Mouse (Mus musculus) cerebellum, postnatal 14 days (tissue): ENCODE results near the gene Zfhx3.
"Not testable (repeated sequence)": the region's sequence is repeated elsewhere in the genome, so short reads cannot be mapped to it uniquely, and the experiment has no call there.

Experiments
- DNase-seq, 2 experiments: peaks; one replicate each; pipeline ENCODE4 v3.0.0; 2021; ENCODE audit warnings: mixed read lengths in 2 of 2

The Zfhx3 gene

DNA sequence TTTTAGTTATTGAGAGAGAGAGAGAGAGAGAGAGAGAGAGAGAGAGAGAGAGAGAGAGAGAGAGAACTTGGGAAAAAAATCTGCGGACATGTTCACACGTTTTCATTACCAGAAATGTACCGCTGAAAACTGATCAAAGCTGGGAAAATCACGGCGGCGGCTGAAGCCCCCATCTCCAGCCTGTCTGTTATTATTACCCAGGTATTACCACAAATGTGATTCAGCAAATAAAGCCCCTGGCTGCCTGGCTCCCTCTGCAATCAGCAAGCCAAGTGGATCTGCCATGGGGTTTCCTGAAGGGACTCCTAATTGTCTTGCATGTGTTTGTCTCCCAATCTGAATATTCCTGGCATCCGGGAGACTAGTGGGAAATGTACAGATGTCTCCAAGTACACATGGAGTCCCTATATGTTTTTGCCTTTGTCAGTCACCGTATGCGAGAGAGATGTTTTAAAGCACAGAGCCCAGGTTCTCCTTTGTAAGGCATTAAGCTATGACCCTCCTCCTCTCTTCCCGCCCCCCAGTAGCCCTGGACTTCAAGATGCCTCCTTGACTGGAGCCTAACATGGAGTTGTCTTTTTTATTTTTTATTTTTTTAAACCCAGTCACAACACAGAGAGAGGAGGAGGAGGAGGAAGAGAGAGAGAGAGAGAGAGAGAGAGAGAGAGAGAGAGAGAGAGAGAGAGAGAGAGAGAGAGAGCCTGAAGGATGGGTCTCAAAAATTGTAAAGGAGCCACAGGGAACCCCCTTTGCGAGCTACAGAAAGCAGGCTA is at the start of gene Zfhx3:
TSS of gene Zfhx3 (plus strand) at position 723 of the 773 bp plus-strand sequence.
- DNase-seq, result no peak

DNA sequence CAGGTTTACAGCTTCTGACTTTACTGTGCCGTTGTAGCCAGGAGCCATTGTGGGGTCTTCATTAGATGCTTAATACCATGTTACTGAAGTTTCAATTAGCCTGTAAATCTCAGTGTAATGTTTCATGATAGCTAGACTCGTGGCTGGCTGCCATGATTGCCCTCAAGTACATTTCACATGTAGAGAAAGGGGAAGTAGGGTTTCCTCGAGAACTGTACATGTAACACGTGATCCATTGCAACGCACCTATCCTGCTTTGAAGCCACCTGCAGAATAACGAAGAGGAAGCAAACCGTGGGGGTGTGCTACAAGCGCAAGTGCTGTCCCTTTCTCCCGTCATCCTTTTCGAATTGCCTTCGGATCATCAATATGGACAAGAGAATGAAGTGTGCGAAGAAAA is 23.5 kb upstream of the Zfhx3 start:
- DNase-seq, result no peak

DNA sequence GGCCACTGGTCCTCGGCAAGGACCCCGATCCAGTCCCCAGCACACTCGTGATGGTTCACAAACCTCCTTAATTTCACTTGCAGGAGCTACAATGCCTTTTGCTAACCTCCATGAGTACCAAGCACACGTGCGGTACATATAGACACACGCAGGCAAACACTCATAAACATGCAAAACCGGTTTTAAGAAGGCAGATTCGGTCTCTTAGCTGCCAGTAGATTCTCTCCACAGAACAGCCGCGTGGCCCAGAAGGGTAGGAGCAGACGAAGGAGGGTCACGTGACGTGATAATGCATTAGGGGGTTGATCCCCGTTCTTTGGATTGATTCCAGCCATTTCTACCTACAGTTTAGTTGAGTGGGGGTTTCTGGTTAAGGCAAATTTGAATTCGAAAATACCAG is 16.3 kb upstream of the Zfhx3 start:
- no peak for DNase-seq

DNA sequence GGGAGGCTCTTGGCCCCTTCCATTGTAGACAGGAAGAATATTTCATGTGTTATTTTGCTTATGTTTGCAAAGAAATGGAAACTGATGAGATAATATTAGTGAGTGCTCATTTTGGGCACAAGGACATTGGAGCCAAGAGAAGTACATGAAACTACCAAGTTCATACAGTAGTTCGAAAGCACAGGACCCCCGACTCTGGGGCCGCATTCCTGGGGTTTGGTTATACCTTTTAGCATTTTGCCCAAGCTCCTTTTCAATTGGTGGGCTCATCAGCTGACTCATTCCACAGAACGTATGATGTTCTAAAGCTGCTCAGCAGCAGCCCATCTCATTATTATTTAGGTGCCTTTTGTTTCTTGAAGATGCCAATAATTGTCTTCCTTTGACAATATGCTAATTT is 5.7 kb upstream of the Zfhx3 start:
- no peak for DNase-seq

DNA sequence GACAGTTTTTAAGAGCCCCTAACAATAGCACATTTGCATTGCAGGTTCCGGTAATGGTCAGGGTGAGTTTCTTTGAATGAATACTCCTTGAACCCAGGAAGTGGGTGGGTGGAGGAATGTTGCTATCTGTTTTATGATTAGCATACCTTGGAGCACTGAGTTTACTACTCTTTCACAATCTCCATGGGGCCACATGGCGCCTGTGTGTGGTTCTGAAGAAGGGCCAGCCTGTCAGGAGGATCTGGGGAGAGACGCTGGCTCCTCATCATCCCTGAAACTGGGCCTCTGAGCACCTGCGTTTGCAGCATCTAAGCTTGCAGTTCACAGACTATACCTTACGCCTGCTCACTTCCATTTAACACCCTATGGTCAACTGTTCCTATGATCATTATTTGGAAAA is 4.2 kb upstream of the Zfhx3 start:
- DNase-seq, result not testable (repeated sequence)

DNA sequence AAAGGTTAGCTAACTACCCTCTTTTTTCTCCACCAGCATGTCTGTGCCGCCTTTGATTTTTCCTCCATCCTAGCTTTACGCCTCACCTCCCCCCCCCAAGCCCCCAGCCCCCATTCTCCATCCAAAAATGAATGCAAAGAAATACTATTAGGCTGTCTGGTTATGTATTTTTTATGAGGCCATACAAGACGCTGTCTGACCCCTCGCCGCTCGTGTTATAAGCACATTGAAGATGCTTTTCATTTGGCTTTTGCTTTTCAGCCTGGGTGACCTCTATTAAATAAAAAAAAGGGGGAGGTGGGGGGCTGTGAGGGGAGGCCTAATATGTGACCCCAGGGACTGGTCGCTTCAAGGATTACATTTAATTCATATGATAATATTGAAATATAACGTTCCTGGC is 2.3 kb upstream of the Zfhx3 start:
- no peak for DNase-seq

DNA sequence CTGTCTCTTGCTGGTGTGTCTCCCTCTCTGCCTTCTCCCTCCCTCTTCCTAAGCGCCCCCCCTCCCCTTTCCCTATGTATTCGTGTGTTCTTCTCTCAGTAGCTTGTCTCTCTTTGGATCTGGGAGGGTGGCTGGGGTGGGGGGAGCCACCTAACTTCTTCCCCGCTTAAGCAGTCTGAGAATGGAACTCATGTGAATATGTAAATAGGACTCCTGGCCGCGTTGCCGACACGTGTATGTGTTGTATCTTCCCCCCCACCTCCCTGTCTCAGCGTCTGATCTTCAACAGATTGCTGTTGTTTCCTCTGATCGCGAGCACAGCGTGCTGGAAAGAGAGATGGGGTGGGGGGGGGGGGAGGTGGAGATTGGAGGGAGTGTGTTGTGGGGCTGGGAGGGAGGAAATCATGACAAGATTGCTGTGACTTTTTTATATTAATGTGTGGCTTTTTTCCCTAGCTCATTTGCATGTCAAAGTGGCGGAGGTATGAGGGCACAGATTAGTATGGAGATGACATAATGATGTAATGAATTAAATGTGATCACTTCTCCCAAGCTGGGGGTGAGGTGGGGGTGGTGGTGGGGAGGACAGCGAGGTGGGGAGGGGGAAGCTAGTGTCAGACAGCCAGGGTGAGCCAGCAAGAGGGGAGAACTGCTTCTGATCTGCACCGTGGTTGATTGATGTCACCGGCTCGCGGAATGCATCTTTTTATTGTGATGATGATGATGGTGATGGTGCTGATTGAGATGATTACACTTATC is 487 bp downstream of the Zfhx3 start:
- DNase-seq, result no peak

DNA sequence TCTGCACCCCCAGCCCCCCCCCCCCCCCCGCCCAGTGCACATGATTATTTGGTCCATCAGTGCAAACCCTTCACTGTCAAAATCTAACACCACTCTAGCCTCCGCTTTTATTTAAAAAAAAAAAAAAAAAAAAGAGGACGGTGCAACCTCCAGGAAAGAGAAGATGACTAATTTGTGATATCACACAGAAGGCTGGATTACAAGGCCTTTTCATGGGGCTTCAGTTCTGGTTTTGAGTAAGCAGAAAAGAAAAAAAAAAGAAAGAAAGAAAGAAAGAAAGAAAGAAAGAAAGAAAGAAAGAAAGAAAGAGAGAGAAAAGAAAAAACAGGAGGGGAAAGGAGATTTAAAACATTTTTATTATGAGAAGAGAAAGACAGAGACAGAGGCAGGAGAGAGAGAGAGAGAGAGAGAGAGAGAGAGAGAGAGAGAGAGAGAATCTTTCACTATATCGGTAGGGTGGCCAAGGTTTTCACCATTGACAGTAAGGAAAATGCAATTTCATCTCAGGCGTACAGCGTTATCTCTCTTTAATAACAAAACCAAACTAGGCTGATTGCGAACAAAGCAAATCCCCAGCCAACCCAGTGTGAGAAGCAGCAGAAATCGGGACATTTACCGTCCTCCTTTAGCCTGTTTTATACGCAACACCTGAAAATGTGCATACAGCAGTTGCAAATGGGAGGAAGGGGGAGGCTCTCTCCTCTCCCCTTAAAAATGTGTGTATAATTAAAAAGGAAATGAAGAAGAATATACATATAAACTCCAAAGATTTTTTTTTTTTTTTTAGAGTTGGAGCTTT is 1.3 kb downstream of the Zfhx3 start:
- no peak for DNase-seq

DNA sequence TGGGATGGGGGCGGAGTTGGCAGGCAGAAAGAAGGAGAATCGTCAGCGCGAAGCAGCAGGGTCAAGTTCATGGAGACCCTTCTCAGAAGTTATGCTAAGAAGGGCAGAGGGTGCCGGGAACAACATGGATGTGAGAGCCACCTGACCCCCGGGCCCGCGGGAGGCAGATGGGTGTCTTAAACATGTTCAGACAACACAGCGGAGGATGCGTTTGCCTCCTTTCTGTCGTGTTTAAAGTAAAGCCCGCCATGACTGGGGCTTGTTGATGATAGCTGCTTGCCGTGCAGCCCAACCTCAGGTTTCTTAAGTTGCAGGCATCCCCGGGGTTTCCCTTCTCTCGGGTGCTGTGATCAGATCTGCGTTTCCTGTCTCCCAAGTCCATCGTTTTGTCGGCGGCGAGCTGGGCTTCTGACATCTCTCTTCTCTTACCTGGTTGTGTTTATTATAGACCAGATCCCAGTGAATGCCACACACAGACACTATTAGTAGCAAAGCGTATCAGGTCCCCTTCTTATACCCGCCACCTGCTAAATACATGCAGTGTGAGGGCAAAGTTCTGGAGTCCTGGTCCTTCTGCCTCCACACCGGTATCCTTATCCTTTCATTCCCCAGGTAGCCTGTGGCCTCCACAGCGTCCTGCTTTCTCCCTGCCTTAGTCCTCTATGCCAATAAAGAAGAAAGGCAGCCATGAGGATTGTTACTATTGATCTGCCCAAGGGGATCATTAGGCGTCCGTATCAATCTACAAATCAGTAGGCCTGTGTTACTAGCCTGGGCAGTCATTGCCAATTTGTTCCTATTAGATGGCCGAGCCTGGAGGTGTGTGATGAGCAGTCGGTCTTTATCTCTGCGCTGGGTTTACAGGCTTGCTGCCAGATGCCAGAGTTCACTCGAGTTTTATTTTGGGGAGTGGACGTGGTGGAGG is 2.5 kb downstream of the Zfhx3 start:
- no peak for DNase-seq

DNA sequence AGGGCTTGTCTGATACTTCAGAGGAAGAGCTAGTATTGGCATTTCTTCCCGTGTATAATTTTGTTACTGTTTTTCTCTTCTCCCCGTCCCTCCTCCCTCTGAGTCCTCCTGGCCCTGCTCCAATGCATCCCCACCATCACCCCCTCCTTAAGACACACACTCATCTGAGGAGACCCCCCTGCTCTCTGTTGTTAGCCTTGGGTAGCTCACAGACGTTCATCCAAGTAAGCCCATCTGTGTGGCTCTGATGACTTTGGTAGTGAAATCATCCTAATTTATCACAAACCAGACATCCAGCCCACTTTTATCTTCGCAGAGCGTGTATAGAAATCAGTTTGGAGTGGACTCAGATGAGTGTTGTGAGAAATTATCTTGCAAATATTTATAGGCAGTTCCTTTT is 4.4 kb downstream of the Zfhx3 start:
- no peak for DNase-seq

DNA sequence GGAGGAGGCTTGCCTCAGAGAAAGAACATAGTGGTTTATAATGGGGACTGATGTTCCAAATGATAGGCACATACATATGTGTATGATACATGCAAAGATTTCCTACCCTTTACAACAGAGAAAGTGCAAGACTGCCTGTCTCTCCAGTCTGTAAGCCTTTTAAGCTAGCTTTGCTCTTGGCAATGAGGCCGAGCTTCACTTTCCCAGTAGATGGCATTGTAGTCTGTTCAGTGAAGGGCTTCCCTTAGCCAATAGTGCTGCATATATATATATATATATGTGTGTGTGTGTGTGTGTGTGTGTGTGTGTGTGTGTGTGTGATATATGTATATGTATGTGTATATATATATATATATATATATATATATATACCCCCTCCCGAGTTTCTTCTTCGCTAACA is 13.4 kb downstream of the Zfhx3 start:
- peak; percentile 54 to 58 for DNase-seq

DNA sequence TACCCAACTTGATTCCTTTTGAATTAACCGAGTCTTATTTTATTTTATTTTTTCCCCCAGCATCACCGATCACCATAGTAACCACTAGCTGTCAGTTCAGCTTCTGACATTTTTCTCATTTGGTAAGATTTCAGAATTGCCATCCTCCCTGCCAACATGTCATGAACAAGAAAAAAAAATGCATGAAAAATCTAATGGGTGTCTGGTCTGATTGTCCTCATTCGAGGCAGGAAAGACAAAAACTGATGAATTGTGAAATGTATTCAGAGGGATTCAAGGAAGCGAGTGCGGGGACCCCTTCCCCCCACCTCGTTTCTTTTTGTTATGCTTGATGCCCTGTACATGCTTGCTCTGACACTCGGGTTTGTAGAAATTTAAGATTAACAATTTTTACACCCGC is 15.1 kb downstream of the Zfhx3 start:
- DNase-seq, result no peak

DNA sequence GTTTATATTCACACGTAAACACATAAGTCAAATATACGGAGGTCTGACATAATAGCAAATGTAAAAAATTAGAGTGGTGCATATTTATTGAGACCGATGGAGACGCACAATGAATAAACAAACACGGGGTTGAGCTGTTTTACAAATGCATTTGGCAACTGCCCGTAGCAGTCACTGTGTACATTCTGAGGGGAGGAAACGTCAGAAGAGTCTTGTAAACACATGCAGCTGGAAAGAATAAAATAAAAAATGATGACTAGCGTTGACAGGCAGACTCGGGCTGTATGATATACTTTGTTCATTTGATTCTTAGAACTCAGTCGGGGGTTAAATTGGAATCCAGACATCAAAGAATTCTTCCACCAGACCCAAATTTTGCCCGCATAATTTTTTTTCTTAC is 18.0 kb downstream of the Zfhx3 start:
- DNase-seq, result no peak

DNA sequence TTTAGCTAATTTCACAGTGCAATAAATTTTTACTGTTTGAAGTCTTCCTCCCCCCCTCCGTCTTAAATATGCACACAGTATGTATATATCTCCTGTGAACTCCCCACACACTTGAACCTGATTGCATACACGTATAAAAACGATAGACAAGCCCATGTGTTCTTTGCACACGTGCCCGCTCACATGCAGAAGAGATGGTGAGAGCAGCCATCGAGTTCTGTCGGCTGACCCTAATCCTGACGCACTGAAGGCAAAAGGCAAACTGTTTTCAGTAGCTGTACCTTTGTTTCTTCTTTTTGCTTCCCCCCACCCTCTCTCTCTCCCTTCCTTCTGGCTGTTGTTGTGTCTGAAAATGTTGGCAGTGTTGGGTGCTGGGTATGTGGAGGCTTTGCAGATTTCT is 18.4 kb downstream of the Zfhx3 start:
- no peak for DNase-seq

DNA sequence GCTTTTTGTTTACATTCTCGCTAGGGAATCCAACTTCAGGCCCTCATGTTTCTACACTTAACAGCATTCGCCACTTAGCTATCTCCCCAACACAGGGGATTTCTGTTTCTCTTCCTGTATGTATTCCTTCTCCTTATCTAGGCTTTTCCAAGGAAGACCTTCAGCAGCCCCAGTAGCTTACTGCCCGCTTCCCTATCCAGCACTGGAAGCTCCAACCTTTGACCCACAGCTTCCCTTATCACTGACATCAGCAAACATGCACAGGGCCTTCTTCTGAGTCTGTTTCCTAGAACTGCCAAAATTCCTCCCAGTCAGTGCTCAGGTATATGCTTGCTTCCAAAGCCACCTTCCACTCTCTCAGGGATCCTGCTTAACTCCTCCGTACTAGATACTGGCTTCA is 29.8 kb downstream of the Zfhx3 start:
- no peak for DNase-seq

DNA sequence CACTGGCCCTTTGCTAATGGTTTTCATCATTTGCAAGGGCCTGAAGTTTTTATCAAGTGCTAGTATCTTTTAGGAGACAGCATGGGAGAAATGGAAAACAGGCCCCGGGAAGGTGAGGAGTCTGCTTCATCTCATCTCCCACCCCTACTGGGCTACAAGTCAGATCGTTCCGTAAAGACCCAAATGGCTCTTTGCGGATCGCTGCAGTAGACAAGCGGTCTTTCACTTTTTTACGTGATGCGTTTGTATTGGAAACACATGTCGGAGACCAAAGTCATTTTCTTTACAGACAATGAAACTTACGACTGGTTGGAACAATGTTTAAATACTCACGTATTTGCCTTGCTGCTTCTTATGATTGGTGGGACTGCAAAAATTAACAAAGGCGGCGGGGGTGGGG is 32.0 kb downstream of the Zfhx3 start:
- DNase-seq, result no peak

DNA sequence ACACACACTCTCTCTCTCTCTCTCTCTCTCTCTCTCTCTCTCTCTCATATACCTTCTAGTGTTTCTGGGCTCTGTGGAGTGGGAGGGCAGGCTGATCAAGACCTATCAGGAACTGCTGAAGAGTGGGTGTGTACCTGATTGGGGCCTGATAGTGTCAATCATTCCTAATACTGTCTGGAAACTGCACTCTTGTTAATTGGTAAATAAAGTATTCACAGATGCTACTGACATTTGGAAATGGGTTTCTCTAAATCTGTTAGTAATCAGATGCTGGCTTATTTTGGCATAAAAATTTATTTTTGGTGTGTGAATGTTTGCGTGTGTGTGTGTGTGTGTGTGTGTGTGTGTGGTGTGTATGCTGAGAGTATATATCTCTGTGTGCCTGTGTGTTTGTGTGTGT is 35.8 kb downstream of the Zfhx3 start:
- no peak for DNase-seq

DNA sequence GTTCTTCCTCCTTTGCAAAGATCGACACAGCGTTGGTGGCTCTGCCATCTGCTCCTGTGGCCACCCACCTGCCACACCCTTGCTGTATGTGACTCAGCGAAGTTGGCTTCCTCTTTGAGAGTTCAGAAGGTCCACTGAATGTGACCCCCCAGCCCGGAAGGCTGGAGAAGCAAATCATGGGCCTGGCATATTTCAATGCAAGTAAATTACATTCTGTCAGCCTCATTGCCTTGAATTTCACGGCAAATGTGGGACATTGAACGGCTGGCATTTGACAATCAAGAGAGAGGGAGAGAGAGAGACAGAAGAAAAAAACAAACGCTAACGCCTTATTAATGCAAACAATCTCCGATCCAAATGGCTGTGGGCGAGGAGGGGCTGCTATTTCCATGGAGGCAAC is 38.2 kb downstream of the Zfhx3 start:
- DNase-seq, result peak; percentile 40 to 57

DNA sequence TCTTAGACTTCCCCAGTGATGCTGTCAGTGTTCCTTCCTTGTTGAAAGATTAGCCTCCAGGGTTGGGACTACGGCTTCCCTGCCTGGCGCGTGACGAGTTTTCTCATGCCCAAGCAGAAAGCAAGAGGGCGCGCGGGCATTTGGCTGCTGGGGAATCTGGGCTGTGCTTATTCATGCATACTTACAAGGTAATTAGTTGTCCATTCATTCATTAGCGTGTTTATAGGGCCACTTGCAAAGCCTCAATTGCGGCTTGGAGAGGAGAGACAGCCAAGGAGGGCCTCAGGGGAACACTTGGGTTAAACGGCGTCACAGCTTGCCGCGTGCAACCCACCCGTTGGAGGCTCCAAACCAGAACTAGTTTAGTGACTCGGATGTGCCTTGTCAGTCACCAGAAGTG is 44.2 kb downstream of the Zfhx3 start:
- DNase-seq, result peak; percentile 56 to 72

DNA sequence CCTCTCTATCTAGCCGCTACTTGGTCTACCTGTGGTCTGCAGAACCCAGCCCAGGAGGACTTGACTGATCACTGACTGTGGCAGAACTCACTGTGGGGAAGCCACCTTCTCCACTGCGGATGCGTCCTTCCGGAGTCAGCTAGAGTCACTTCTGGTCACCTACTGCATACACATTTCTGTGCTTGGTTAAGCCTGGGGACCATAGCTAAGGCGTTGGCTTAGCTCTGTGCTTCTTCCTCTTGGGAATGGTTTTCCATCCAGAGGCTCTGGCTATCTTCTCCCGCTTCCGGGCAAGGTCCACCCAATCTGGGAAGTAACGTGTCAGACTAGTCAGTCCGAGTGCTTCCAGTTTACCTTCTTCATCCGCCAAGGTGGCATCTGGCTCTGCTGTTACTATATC is 56.4 kb downstream of the Zfhx3 start:
- no peak for DNase-seq

DNA sequence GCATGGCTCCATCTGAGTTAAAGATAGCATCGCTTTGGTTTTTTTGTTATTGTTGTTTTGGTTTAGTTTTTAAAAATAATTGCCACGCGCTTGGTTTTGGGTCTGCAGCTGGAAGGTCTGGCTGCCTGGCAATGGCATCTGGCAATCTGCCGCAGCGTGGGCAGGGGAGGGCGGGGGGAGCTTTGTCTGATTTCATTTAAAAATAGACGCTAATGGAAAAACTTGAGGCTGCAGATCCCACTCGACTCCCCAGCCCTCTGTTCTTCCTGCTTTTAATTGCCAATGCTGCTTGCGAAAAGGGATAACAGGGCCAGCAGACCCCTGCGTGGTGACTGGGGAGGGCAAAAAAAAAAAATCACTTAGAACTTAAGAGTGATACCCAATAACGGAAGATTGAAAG is 69.1 kb downstream of the Zfhx3 start:
- peak; percentile 13 to 28 for DNase-seq

DNA sequence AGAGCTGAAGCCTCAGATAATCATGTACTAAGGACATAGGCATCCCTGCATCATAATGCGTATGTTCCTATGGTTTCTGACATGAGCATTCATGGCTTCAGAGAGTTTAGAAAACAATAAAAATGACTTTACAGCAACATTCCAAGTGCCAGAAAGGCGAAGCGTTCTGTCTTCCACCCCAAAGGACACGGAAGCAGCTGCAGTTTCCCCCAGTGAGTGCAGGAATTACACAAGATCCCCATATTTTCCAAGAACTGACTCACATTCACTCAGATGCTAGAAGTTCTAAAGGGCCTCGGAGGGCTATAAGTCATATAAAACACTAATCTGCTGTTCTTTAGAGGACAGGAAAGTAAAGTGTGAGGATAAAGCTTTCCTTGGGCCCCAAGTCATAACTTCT is 75.3 kb downstream of the Zfhx3 start:
- DNase-seq, result no peak

DNA sequence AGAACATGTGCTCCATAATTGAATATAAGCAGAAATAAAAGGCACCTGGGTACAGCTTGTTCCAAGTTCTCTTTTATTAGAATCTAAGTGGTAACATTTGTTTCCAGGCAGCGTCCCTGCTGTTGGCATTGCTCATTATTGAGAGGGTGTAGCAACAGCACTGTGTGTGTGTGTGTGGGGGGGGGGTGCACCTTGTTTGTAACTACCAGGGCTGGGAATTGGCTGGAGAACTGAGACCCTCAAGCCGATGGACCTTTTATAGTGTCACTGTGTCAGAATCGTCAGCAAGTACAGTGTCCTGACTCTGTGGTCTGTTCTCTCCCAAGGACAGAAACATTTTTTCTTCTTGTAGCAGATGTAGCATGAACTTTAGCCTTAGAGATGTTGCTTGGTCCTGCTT is 77.2 kb downstream of the Zfhx3 start:
- no peak for DNase-seq
